Mouse (Mus musculus): ENCODE results near the gene Sec31a.
"Not testable (repeated sequence)": the region's sequence is repeated elsewhere in the genome, so short reads cannot be mapped to it uniquely, and the experiment has no call there.

Gene Sec31a

GRCm38 (mm10) chr5:100415761-100416590 lies at the start of gene Sec31a:
Gene Sec31a (minus strand): TSS chr5:100416234.
- ATAC-seq (ENCODE audit: low TSS enrichment) = peak; percentile 96

- ATAC-seq (ENCODE audit: low TSS enrichment) = no peak
Measured at GRCm38 (mm10) chr5:100462374-100462773, 46.3 kb upstream of the Sec31a start.

GRCm38 (mm10) chr5:100461526-100461925 lies 45.5 kb upstream of the Sec31a start:
- no peak for ATAC-seq (ENCODE audit: low TSS enrichment)

GRCm38 (mm10) chr5:100459468-100459867 lies 43.4 kb upstream of the Sec31a start:
- no peak for ATAC-seq (ENCODE audit: low TSS enrichment)

GRCm38 (mm10) chr5:100451871-100452270 lies 35.8 kb upstream of the Sec31a start:
- ATAC-seq (ENCODE audit: low TSS enrichment) = no peak

GRCm38 (mm10) chr5:100438796-100439195 lies 22.8 kb upstream of the Sec31a start:
- no peak for ATAC-seq (ENCODE audit: low TSS enrichment)

GRCm38 (mm10) chr5:100437917-100438316 lies 21.9 kb upstream of the Sec31a start:
- ATAC-seq (ENCODE audit: low TSS enrichment) = no peak

- ATAC-seq (ENCODE audit: low TSS enrichment) = no peak
Measured at GRCm38 (mm10) chr5:100437086-100437485, 21.1 kb upstream of the Sec31a start.

GRCm38 (mm10) chr5:100430966-100431365 lies 14.9 kb upstream of the Sec31a start:
- ATAC-seq (ENCODE audit: low TSS enrichment) = no peak

GRCm38 (mm10) chr5:100430076-100430390 lies 14.0 kb upstream of the Sec31a start:
- peak; percentile 2; the same call in 1 of the 2 replicates for ATAC-seq (ENCODE audit: low TSS enrichment)

GRCm38 (mm10) chr5:100429344-100430075 lies 13.5 kb upstream of the Sec31a start:
- ATAC-seq (ENCODE audit: low TSS enrichment) = peak; percentile 95

- ATAC-seq (ENCODE audit: low TSS enrichment) = peak; percentile 5
Measured at GRCm38 (mm10) chr5:100428734-100429343, 12.8 kb upstream of the Sec31a start.

- ATAC-seq (ENCODE audit: low TSS enrichment) = peak; percentile 35
Measured at GRCm38 (mm10) chr5:100428031-100428733, 12.1 kb upstream of the Sec31a start.

- no peak for ATAC-seq (ENCODE audit: low TSS enrichment)
Measured at GRCm38 (mm10) chr5:100427276-100427675, 11.2 kb upstream of the Sec31a start.

- ATAC-seq (ENCODE audit: low TSS enrichment) = not testable (repeated sequence)
Measured at GRCm38 (mm10) chr5:100425823-100426222, 9.8 kb upstream of the Sec31a start.

GRCm38 (mm10) chr5:100424252-100424651 lies 8.2 kb upstream of the Sec31a start:
- ATAC-seq (ENCODE audit: low TSS enrichment) = no peak

- ATAC-seq (ENCODE audit: low TSS enrichment) = no peak
Measured at GRCm38 (mm10) chr5:100423626-100424025, 7.6 kb upstream of the Sec31a start.

- no peak for ATAC-seq (ENCODE audit: low TSS enrichment)
Measured at GRCm38 (mm10) chr5:100418861-100419260, 2.8 kb upstream of the Sec31a start.

- ATAC-seq (ENCODE audit: low TSS enrichment) = no peak
Measured at GRCm38 (mm10) chr5:100418077-100418476, 2.0 kb upstream of the Sec31a start.

GRCm38 (mm10) chr5:100414474-100415196 lies 1.4 kb downstream of the Sec31a start:
- no peak for ATAC-seq (ENCODE audit: low TSS enrichment)

- no peak for ATAC-seq (ENCODE audit: low TSS enrichment)
Measured at GRCm38 (mm10) chr5:100412886-100413285, 3.1 kb downstream of the Sec31a start.

All from frontal cortex, adult (tissue).